Mouse (Mus musculus) central nervous system, embryonic 18 days (tissue): Measurements from ENCODE around the gene Zfp984. TPM values are rescaled to one million over a fixed set of nuclear protein-coding genes. Genes with fewer than 3 reads are reported as not detected.

Experiments
- polyA plus RNA-seq: library from polyadenylated mRNA; depleted of rRNA; stranded (reverse); fragments of >200 nt; gene quantifications from 2 replicates; pipeline ENCODE4 v1.2.3, GENCODE M21; 2012; rRNA removed

Gene Zfp984
- 4.3 and 4.5 TPM in 2 replicates for polyA plus RNA-seq

DNA sequence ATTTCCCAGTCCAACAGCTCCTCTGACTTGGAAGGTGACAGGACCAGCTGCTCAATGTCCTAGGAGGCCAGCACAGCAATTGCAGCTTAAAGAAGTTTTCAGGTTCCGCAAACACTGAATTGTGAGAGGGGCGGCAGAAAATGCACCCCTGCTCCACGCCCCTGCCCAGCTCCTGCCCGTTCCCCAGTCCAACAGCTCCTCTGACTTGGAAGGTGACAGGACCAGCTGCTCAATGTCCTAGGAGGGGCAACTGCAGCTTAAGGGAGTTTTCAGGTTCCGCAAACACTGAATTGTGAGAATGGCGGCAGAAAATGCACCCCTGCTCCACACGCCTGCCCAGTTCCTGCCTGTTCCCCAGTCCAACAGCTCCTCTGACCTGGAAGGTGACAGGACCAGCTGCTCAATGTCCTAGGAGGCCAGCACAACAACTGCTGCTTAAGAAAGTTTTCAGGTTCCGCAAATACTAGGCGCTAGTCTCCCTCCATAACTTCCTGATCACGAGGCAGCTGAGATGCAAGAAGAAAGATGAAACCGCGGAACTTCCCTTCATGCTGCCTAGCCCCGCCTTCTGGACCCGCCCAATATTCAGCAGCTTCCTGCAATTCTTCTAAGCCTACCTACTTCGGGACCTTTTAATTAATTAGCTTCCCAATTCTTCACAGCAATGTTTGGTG lies at the start of gene Zfp984:
TSS of gene Zfp984 (minus strand) at position 497 of the 674 bp plus-strand sequence.

GRCm38 (mm10) chr4:147847614-147848583 lies 38.3 kb upstream of the Zfp984 start, which contains the start of gene Zfp933:
Zfp933 (minus strand) TSS chr4:147848366.

Other genes with a start within 250 kb of the Zfp984 start
- 1.1 and 1.3 TPM in 2 replicates for gene Zfp979, start 167.3 kb downstream of the Zfp984 start, polyA plus RNA-seq
- gene Zfp534, start 107.2 kb downstream of the Zfp984 start, polyA plus RNA-seq: not detected in 2 replicates
- 8.0 and 8.9 TPM in 2 replicates for gene Zfp933, start 38.6 kb upstream of the Zfp984 start, polyA plus RNA-seq
- gene Miip, start 59.0 kb upstream of the Zfp984 start, polyA plus RNA-seq: 79.9 and 80.4 TPM in 2 replicates
- gene Fv1, start 59.2 kb upstream of the Zfp984 start, polyA plus RNA-seq: 7.8 and 8.5 TPM in 2 replicates
- gene Mfn2, start 94.9 kb upstream of the Zfp984 start, polyA plus RNA-seq: 73.6 and 75.9 TPM in 2 replicates
- gene Plod1, start 127.0 kb upstream of the Zfp984 start, polyA plus RNA-seq: 13.5 and 15.5 TPM in 2 replicates
- gene 2510039O18Rik, start 131.1 kb upstream of the Zfp984 start, polyA plus RNA-seq: 42.5 and 42.9 TPM in 2 replicates
- 0.12 and 0.25 TPM in 2 replicates for gene Nppb, start 176.0 kb upstream of the Zfp984 start, polyA plus RNA-seq
- gene Nppa, start 190.9 kb upstream of the Zfp984 start, polyA plus RNA-seq: 0.82 and 1.1 TPM in 2 replicates
- 51.4 and 54.8 TPM in 2 replicates for gene Clcn6, start 229.0 kb upstream of the Zfp984 start, polyA plus RNA-seq
- 26.1 and 28.2 TPM in 2 replicates for gene Mthfr, start 229.3 kb upstream of the Zfp984 start, polyA plus RNA-seq